Mouse (Mus musculus) left cerebral cortex, adult 18-20 months (tissue): ENCODE data around the gene Itgb3bp. TPM values are rescaled to one million over a fixed set of nuclear protein-coding genes. Genes with fewer than 3 reads are reported as not detected.

Experiments
- DNase-seq, 2 experiments: peaks; one replicate each; pipeline ENCODE4 v3.0.0; 2021 to 2022; ENCODE audit warnings: low spot score in 2 of 2, mixed read lengths in 1 of 2
- long read RNA-seq, 2 experiments: library from polyadenylated mRNA; stranded (forward); transcript quantifications; one replicate each; pipeline ENCODE4 v2.0.0; 2021
- total RNA-seq, 2 experiments: library from RNA; stranded (reverse); gene quantifications; 2 replicates each; pipeline ENCODE4 v1.2.3; 2021

The Itgb3bp gene
- 1 to 10 TPM; 3.3 to 5.6 TPM for total RNA-seq
- long read RNA-seq, experiment 1, partial matches to known transcripts: 2 of 7 reads
- long read RNA-seq, experiment 1, other reads (novel, unspliced or antisense): 3 of 7 reads
- long read RNA-seq, experiment 2, partial matches to known transcripts: 0 of 6 reads
- long read RNA-seq, experiment 2, other reads (novel, unspliced or antisense): 5 of 6 reads

GRCm38 (mm10) chr4:99929613-99930517, at the start of gene Itgb3bp:
Gene Itgb3bp, minus strand, starts transcription at chr4:99929813.
- DNase-seq: peak; percentile 62 to 79

- no peak for DNase-seq
These were observed 49.7 kb upstream of the Itgb3bp start for GRCm38 (mm10) chr4:99979326-99979725.

GRCm38 (mm10) chr4:99974375-99974774, 44.8 kb upstream of the Itgb3bp start:
- DNase-seq: no peak

DNA sequence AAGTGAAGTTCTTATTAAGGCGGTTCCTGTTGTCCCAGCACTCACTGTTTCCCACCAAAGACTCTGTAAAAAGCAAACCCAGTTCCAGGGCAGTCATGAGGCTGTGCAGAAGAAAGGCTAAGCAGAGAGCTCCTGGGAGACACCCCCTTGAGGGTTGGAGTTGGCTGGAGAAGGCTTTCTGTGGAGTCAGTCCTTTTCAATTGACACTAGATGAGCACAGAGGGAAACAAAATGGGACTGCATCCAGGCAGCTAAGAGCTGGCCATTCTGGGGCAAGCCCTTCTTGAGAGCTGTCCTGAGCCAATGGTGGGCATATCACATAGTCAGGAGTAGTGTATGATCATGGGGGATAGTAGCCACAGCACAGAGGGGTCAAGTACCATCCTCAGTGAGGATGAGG, 44.3 kb upstream of the Itgb3bp start:
- DNase-seq: no peak

DNA sequence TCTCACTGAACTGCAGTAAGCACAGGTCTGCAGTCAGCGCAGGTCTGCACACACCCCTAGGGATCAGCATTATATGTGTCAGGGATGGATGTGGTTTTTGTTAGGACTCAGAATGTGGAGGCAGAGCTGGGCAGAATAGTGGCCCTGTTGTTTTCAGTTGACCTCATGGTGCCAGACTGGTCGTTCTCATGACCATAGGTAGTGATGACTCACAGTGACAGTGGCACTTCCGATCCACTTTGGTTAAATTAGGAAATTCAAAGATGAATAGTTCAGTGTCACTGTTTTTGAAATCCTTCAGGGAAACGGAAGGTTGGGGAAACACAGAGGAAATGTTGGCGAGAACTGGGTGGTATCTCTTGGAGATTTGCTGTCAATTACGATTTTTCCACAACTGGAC, 43.3 kb upstream of the Itgb3bp start:
- no peak for DNase-seq

DNA sequence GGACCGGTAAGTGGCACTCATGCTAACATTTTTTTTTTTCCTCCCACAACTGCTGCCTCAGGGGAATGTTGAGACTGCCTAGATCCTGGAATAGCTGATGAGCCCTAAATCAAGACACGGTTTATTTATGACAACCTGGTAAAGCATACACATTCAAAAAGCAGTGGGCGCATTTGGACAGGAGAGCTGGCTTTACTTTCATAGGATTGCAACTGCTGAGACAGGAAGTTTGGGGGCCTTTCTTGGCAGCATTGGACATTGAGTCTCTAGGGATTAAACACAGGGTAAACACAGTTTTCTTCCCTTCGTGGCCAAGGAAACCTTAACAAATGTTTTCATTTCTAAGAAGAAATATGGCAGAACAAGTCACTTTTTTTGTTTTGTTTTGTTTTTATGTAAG, 40.5 kb upstream of the Itgb3bp start:
- no peak for DNase-seq

DNA sequence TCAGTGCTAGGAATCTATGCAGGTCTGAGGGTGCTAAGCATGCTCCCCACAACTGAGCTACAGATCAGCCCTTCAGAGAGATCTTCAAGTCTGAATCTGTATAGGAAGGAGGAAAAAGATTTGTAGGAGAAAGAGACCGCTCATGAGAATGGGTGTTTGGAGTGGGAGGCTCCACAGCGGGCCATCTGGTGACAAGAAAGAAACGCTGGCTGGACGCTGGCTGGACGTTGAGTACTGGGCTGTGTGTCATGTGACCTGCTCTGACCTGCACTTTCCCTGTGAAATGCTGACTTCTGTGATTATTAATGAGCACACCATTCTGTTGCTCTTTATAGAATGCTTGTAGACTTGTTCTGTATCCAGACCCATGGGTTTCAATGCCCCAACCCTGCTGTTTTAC, 39.7 kb upstream of the Itgb3bp start:
- DNase-seq: peak in 1 of 2 experiments; percentile 38

- DNase-seq: no peak
These were observed 36.9 kb upstream of the Itgb3bp start for GRCm38 (mm10) chr4:99966555-99966954.

- no peak for DNase-seq
These were observed 29.7 kb upstream of the Itgb3bp start for GRCm38 (mm10) chr4:99959308-99959707.

GRCm38 (mm10) chr4:99958084-99958815, 28.6 kb upstream of the Itgb3bp start:
- no peak for DNase-seq

DNA sequence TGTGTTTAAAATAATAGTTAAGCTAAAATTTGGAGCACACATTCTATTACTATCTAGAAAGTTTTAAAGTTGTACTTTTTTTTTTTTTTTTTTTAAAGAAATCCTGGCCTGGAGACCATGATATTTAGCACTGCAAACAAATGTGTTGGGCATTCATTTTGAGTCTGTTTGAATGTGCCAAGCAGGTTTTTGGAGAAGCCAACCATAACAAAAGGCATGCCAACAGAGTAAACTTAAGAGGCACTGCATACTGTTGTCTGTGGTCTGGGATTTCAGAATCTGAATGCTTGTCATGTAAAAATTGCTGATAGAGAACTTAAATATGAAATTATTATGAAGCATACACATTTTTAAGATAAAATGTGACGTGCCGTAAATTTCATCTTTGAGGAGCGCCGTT, 27.6 kb upstream of the Itgb3bp start:
- DNase-seq: no peak

GRCm38 (mm10) chr4:99955396-99955795, 25.8 kb upstream of the Itgb3bp start:
- DNase-seq: no peak

DNA sequence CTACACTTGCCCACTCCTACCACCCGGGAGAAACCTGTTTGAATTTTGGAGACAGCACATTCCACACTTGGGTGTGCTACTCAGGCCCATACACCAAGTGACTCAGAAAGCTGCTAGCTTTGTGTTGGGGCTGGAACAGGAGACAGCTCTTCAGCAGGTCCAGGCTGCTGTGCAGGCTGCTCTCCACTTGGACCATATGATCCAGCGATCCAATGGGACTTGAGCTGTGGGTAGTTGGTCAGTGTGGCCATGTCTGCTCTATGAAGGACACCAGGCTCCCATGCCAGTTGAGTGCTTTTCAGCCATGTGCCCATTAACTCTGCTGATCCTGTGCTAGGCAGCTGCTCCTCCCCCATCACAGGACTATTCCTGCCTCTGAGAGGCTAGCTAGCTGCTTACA, 24.3 kb upstream of the Itgb3bp start:
- no peak for DNase-seq

DNA sequence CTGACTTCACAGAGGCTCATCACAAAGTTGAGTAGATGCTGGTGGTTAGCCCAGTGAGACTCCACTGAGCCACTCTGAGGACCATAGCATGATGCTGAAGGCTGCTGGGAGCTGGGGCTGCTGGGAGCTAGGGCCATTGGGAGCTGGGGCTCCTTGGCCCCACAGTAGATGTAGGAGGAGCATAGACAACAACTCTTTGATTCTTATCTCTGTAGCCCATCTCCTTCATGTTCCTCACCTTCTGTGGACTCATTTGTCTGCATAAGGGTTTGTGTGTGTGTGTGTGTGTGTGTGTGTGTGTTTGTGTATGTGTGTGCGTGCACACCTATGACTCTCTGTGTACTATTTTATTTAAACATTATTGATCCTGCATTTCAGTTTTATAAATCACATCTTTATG, 18.3 kb upstream of the Itgb3bp start:
- no peak for DNase-seq

GRCm38 (mm10) chr4:99947192-99947591, 17.6 kb upstream of the Itgb3bp start:
- DNase-seq: no peak

- DNase-seq: no peak
These were observed 16.9 kb upstream of the Itgb3bp start for GRCm38 (mm10) chr4:99946516-99946915.

DNA sequence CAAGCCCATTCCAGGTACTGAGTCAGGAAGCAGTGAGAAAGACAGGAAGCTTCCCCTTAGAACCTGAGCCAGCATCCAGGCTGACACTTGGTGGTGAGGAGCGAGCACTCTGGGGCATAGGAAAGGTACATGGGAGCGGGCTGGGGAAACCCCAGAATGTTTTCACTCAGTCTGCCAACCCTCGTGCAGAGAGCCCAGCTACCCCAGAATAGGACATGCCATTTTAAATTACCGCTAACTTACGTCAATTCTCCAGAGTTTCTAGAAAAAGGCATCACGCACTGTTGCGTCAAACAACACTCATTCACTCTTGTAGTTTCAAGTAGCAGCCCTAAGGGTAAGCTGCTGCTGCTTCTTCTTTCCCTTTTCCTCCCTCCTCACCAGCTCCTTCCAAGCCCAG, 15.4 kb upstream of the Itgb3bp start:
- no peak for DNase-seq

GRCm38 (mm10) chr4:99944606-99945005, 15.0 kb upstream of the Itgb3bp start:
- DNase-seq: no peak

DNA sequence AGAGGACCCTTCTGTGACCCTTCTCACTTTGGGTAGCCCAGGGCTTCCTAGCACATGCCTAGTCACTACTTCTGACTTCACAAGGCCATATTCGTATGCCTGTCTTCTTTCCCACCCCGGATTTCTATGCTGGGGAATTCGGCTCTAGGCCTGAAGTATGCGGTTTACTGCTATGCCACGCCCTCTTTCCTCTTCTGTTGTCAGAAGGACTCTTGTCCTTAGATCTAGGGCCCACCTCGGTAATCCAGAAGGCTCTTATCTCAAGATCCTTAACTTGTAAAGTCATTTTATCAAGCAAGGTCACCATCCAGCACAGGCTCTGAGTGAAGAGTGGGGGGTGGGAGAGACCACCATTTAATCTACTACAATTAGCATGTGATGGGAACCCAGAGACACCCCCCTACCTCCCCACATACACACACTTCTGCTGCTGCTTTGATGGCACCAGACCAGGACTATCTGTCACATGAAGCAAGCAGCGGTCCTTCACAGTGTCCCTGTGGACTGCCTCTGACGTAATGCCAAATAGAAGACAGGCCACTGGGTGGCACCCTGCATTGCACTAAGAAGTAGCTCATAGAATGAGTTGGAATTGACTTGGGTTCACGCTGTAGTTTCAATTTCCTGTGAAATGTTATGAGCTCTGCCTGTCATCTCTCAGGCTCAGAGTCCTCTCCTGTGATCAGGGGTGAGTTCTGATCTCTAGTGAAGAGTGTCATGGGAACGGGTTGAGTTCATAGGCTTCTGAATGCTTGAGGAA, 12.2 kb upstream of the Itgb3bp start:
- no peak for DNase-seq

GRCm38 (mm10) chr4:99939711-99940505, 10.3 kb upstream of the Itgb3bp start:
- no peak for DNase-seq
